Mouse (Mus musculus): ENCODE results near the gene Olfr980.
"Not testable (repeated sequence)": the region's sequence is repeated elsewhere in the genome, so short reads cannot be mapped to it uniquely, and the experiment has no call there.

Gene Olfr980

DNA sequence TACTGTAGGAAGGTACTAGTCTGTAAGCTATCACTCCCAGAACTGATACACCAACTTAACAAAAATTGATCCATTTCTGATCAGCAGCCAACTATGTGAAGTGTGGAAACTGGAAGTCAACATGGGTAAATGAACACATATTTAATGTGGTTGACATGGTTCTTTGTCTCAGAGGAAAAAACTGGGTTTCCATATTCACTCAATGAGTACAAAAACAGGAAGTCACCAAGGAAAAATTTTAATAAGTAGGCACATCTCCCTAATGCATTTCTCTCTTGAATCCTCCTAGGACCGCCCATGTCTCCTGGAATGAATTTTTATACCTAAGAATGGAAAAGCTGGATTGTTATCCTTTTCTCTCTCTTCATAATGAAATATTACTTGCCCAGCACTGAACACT lies at the start of gene Olfr980:
Olfr980 (minus strand) TSS at position 101 of the 400 bp plus-strand sequence.
- no peak for DNase-seq

DNA sequence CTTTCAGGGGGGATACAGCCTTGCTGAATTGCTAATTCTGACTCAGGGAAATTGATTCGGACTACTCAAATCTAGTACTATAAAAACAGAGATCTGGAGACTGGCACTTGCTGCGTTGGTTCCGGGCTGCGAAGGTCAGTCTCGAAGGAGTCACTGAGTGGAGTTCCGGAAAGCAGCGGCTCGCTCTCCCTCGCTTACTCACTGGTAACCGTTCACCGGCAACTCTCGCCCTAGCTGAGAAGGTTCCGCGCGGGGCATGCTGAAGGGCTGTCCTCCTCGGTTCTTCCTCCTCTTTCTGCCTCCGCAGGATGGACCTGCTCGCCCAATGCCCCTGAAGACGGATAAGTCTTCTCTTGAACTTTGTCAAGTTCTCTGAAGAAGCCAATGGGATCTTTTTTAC lies 40.8 kb upstream of the Olfr980 start:
- DNase-seq = no peak

DNA sequence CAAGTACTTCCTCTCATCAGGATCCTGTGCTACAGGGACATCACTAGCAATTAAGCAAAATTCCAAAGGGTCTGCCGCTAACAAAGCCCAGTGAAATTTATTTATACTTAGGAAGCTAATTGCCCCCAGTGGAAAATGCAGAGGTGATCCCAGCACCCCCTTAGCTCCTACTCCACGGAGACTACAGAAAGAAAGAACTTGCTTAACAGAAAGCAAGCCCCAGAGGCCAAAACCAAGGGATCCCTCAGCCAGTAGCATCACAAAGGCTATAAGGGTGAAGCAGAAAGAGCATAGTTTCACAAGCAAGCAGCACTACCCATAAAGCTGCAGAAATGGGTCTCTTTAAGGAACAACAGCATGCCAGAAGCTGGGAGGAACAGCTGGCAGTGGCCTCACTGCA lies 11.8 kb upstream of the Olfr980 start, which contains the start of gene Olfr981:
Olfr981 (plus strand) TSS at position 301 of the 400 bp plus-strand sequence.
- DNase-seq = no peak

DNA sequence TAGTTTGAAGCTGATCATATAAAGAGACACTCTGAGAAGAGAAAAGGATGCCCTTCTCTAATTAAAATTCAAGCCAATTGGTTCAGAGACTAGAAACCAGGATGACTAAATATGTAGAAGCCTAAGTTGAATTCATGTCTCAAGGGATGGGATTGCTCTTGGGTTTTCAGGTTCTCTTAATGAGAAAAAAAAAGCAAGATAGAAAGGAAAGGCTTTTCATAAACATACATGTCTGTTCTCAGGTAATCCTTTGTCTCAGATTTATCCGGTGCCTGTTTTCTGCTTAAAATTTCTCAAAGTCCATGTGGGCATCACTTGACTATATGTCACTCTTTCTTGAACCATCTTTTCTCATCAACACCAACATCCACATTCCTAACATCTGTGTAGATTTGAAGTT lies 6.0 kb downstream of the Olfr980 start, which contains the start of gene Olfr979:
Olfr979 (minus strand) TSS at position 101 of the 400 bp plus-strand sequence.
- DNase-seq = no peak

DNA sequence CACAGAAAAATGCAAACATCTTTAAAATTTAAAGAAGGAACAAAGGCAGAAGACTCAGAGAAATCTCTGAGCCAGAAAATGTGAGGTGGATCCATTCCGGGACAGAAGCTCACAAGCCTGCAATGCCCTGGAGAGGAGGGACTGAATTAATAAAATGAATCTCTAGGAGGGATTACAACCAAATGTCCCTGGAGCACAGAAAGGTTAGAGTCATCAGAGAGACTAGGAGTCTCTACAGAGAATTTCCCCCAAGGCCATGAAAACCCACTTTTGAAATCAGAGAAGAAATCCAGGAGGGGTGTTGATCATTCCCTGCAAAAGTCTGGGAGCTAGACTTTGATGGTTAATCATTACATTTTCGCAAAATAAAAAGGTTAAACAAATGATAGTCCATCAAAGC lies 17.6 kb downstream of the Olfr980 start, which contains the start of gene Olfr978:
Olfr978 (plus strand) TSS at position 301 of the 400 bp plus-strand sequence.
- no peak for DNase-seq

DNA sequence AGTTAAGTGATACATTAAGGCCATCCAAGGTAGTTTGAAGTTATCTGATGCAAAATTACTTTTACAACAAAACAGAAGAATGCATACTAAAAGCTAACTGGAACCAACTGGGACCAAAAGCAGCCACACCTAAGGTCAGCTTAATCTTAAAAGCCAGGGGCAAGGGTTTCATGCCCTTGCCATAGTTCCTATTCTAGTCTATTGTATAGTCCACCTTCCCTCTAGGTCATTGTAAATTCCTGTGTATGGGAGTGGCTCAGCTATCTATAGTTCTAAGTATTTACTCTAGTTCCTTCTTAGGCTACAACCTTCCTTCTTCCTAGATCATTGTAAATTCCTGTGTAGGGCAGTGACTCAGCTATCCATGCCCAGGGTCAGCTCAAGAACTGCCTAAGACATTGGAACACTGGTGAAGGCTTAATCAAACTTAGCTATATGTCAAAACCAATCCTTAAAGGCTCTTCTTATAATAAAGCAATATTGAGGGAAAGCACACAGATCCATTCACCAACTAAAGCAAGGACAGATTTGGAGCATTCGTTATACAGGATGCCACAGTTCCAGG lies 32.7 kb downstream of the Olfr980 start:
- not testable (repeated sequence) for DNase-seq

DNA sequence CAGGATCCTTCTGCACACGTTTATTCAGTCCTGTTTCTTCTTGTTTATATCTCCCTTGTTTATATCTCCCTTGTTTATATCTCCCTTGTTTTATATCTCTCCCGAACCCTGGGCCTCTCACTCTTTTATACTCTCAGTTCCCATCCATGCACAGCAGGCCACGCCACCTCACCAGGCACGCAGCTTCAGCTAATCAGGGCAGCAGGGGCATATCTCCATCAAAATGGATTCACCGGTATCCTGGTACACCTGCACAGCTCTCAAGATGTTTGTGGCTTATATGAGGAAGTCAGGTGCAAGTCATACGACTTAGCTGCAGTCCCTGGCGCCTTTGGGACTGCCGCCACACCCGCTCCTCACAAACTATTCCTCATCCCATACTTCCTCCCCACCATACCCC lies 48.3 kb downstream of the Olfr980 start, which contains the start of gene Olfr976:
Olfr976 (minus strand) TSS at position 101 of the 400 bp plus-strand sequence.
- DNase-seq = not testable (repeated sequence)
